Mouse (Mus musculus) lung, adult 18-20 months (tissue): Measurements from ENCODE around the gene Tbx10.
"Not testable (repeated sequence)": the region's sequence is repeated elsewhere in the genome, so short reads cannot be mapped to it uniquely, and the experiment has no call there.

Experiments used
- DNase-seq, 2 experiments: peaks; one replicate each; pipeline ENCODE4 v3.0.0; 2022; ENCODE audit warnings: mixed read lengths in 2 of 2

Gene Tbx10

DNA sequence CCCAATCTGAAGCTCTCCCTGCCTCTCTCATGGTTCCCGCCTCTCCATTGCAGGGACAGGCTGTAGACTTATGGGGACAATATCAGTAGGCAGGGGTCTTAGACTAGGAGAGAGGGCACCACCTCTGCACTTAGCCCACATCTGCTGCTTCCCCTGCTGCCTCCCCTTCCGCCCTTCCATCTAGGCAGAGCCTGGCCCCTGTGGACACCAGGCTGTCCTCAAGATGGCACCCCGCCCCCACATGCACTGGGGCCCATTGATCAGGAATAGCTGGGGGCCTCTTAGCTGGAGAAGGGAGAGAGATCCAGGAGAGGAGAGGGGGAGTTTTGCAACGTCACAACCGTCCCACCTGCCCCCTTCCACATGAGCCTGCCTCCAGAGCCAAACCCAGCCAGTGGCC lies at the start of gene Tbx10:
TSS of gene Tbx10 (plus strand) at position 337 of the 400 bp plus-strand sequence.
- no peak for DNase-seq

DNA sequence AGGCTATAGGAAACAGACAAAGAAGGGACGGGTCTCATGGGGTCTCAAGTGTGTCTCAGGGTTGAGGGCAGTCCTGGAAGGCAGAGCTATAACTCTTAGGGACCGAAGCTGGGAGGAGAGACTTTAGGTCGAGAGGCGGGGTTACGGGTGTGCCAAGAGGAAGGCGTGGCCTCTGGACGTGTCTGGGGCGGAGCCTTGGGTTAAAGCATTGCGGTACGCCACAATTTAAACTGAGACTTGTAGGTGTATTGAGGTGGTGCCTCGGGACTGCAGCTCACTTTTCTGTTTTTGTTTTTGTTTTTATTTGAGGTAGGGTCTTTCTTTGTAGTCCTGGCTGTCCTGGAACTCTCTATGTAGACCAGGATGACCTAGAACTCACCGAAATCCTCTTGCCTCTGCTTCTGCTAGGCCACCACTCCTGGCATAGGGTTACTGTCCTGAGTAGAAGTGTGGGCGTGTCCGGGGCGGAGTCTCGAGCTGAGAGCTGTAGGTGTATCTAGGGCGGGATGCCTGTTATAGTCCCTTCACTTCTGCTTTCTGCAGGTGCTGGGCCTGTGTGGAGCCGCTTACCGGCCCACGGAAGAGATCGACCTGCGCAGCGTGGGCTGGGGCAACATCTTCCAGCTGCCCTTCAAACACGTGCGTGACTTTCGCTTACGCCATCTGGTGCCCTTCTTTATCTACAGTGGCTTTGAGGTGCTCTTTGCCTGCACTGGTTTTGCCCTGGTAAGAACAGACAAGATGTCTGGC lies 49.4 kb upstream of the Tbx10 start:
- DNase-seq = peak; percentile 84 to 87

DNA sequence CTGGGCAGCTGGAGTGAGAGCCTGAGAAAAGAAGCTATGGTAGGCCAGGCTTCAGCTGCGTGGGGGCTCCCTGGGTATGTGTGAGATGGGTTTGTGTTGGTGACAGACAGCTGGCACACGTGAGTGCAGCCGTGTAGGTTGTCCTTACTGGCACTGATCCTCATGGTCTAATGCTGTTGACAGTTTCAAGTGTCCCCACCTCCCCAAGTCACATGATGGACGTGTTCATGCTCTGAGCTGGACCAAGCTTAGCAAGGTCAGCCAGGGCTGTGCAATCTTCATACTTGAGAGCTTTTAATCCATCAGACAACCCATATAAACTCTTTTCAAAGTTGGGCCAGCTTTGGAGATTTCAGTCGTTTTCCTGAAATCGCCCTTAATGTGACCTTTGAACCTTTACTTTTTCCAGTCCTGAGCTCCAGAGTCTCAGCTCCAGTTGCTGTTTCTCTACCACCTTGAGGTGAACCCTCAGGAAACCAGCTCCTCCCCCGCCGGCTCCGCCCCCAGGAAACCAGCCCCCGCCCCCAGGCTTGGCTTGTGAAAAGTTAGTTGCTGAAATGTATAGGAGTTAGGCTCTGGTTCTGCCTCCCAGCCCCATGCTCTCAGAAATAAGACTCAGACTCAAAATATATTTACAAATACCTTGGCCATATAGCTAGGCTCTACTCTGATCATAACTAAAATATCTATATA lies 46.5 kb upstream of the Tbx10 start:
- DNase-seq = no peak

DNA sequence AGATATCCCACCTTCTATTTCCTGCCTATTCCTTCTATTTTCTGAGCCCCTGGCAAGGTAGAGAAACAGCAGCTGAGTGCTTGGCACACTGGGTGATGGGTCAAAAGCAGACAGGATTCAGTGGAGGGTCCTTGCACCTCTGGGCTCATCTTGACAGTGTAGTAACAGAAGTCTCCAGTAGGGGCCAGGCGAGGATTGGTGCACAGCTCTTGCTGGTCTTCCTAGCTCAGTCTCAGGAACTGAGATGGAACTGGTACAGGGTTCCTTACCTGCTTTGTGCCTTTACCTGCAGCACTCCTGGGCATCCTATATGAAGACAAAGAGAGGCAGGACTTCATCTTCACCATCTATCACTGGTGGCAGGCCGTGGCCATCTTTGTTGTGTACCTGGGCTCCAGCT lies 45.8 kb upstream of the Tbx10 start:
- DNase-seq = peak in 1 of 2 experiments; percentile 76

DNA sequence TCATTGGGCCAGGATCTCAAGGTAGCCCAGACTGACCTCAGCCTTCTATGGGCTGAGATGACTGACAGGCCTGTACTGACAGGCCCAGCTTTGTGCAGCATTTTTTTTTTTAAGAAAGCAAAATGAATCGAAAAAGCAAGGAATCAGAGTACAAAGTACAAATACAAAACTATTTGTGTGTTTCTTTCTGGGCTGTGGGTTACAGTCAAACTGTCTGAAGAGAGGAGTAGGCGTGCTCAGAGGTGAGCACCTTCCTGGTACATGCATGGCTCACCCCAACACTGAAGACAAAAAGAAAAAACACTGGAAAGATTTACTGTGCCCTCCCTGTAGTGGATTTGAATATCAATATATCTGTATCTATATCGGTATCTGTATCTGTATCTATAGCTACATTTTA lies 44.7 kb upstream of the Tbx10 start:
- no peak for DNase-seq

DNA sequence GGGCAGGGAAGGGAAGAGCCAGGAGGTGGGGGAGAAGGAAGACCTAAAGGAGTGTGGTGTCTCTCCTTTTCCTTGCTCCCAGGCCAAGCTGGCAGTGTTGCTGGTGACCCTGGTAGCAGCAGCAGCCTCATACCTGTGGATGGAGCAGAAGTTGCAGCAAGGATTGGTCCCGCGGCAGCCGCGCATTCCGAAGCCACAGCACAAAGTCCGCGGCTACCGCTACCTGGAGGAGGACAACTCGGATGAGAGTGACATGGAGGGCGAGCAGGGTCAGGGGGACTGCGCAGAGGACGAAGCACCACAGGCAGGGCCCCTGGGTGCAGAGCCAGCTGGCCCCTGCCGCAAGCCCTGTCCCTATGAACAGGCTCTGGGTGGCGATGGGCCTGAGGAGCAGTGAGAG lies 44.0 kb upstream of the Tbx10 start:
- DNase-seq = no peak

DNA sequence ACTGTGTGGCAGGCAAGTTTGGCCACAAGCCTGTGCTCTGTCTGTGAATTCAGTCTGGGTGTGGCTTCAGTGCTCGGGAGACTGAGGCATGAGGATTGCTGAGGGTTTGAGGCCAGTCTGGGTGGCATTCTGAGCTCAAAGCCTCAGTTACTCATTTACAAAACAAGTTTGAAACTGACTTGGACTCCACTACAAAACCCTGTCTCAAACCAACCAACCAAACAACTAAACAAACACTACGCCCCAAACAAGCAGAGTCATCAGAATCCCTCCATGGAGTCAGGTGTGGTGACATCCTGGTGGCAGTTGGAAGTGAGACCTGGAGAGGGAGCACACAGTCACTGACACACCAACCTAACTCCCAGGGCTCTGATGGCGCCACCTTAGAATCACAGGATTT lies 42.2 kb upstream of the Tbx10 start:
- no peak for DNase-seq

DNA sequence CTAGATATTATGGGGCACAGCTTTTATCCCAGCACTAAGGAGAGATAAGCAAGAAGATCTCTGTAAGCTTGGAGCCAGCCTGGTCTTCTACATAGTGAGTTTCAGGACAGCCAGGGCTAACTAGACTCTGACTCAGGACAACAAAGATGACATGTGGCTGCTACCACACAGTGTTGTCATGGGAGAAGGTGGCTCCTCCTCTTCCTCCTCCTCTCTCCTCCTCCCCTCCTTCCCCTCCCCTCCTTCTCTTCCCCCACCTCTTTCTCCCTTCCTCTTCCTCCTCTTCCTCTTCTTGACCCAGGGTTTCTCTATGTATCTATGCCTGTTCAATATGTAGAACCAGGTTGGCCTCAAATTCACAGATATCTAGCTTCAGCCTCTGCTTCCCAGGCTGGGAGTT lies 41.1 kb upstream of the Tbx10 start:
- DNase-seq = no peak

DNA sequence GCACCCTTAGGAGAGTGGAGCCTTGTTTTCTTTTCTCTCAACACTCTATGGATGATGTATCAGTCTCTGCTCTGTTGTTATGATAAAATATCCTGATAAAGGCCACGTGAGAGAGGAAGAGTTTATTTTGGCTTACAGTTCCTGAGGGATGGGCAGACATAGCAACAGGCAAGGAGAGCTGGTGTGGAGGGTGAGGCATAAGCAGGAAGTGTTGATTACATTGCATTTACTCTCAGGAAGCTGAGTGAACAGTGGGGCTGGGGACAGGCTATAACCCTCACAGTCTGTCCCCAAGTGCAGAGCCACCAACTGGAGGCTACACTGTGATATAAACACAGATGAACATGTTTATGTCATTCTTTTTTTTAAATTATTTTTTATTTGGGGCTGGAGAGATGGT lies 40.5 kb upstream of the Tbx10 start:
- DNase-seq = peak in 1 of 2 experiments; percentile 27

DNA sequence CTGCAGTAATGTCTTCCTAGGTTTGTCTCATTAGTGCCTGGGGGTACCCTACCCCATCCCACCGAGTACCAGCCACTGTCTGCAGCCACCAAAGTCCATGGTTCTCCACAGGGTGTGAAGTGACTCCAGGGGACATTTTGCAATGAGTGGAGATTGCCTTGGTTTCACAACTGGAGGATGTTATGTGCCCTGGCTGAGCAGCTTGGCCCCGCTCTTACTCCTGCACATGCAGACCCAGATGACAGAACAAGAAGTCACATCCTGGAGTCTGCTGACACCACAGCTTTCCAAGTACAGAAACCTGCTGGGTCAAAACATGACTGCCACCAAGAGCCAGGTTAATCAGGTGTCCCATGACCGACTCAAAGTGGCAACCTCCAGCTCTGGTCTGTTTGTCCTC lies 37.5 kb upstream of the Tbx10 start:
- DNase-seq = no peak

DNA sequence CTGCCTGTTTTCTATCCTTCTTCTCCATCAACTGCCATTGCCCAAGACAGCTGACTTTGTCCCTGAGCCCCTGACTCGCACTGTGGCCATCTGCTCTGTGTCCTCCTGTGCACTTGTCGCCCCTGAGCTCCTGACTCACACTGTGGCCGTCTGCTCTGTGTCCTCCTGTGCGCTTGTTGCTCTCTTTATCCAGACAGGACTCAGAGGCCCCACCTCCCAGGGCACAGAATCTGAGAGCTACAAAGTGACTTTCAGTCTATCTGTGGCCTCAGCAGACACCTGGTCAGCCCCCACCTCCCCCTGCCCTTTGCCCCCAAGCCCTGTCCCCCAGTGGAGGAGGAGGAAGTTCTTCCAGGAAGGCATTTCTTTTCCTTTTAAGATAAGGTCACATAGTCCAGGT lies 36.7 kb upstream of the Tbx10 start:
- no peak for DNase-seq

DNA sequence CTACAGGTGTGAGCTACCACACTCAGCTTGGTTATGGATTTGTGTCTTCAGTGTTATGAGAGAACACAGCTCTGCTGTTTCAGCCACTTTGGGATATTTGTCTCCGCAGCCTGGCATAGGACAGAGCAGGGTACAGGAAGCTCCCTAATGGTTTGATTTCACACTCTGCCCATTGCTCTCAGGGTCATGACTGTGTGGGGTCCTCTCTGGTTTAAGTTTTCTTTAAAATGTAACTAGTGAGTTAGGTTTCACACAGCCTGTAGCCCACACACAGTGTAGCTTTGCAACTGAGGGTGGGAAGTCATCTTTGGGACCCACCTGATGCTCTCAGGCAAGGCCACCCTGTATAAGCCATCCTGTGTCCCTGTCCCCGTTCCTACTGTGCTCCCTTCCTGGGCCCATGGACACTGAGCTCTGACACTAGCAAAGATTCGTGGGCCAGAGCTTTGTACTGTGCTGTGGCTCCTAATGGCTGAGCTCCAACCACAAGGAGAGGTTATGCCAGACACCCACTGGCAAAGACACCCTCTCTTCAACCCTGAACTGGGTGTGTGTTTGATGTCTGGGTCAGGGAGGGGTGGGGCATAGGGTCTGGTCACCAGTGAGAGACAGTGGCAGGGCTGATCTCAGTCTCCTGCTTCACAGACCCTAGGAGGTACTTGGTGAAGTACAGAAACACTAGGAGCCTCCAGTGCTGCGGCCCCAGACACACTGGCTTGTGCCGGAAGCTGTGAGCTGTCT lies 35.1 kb upstream of the Tbx10 start:
- not testable (repeated sequence) for DNase-seq

DNA sequence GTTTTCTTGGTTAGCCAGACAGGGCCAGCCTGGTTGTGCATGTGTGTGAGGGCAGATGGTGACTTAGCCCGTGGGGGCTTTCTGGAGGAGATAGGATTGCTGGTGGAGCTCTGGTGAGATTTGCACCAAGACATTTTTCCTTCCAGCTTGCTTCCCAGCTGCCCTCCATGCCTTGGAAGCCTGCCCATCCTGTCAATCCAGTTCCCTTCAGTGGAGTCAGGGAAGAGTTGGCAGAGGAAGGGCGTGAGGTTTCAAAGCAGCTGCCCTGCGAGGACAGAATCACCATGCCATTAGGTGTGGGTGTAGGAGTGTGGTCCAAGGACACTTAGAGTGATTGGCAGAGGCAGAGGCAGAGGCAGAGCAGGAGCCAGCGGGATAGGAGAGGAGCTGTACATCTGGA lies 34.1 kb upstream of the Tbx10 start, which contains the start of gene Aldh3b3:
TSS of gene Aldh3b3 (plus strand) at position 176 of the 400 bp plus-strand sequence.
- DNase-seq = no peak

DNA sequence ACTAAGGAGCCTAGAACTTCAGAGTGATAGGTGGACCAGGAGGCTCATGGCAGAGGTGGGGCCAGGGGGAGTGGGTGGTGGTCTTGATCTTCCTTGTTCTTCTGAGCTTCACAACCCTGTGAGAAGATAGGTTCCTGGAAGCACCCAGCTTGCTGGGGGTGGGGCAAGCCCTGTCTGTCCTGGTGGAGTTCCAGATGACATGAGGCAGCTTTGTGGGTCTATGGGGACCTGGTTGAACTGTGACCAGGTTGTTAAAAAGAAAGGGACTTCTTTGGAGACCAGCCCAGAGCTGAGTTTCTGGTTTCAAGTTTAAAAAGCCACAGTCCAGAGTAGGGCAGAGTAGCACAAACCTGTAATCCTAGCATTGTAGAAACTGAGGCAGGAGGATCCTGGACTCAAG lies 33.5 kb upstream of the Tbx10 start:
- DNase-seq = no peak

DNA sequence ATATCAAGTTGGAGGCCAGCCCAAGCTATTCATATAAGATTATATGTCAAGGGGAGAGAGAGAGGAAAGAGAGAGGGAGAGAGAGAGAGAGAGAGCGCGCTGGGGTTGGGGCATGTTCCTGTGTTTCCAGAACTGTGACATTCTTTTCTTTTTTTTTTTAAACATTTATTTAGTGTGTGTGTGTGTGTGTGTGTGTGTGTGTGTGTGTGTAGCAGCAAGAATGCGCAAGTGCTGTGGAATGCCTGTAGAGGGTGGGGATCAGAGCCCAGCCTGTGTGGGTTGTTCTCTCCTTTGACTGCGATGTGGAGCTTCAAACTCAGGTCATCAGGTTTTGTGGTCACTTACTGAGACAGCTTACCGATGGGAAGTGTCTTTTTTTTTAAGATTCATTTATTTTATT lies 32.3 kb upstream of the Tbx10 start:
- DNase-seq = peak in 1 of 2 experiments; percentile 35

DNA sequence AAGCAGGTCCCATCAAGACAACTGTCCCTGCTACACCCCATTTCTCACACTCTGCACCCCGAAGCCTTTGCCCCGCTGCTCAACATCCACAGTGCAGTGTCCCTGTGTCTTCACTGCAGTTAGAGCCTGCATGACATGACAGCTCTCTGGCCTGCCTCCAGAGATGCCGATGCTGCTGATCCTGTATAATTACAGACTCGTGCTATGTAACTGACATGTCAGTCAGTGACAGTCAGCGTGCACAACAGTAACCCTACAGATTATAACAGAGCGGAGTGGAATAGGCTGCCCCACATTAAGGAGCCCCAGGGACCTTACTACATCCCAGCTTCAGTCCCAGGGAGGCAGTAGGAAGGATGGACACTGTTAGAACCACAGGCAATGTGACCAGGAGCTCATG lies 30.7 kb upstream of the Tbx10 start:
- not testable (repeated sequence) for DNase-seq

DNA sequence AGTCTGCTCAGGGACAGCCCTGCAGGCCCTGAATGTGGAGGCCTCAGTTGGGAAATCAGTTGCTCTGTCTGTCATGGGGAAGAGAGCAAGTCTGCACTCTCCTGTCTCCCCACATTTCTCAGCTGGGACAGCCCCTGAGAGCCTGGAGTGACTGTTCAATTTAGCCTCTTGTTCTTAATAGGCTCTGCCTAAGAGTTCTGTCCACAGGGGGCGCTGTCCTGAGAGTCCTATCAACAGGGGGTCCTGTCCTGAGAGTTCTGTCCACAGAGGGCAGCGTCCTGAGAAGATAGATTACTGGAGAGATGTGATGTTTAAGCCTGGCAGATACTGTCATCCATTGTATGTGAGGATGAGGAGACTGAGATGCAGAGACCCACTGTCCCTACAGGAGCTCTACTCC lies 30.1 kb upstream of the Tbx10 start:
- peak in 1 of 2 experiments; percentile 41 for DNase-seq

DNA sequence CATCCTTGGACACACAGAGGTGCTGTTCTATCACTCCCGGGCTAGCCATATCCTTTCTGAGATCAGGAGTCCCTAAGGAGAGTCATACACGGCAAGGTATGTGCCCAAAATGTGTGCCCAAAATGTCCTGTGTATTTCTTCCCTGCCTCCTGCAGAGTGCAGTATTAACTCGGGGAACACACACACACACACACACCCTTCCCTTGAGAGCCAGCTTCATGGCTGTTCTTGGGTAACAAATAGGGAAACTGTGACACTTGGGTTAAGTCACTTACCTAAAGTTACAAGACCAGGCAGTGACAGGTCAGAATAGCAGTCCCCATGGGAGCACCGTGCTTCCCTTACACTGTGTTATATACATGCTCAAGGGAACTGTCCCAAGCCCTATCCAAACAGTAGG lies 28.5 kb upstream of the Tbx10 start:
- no peak for DNase-seq

DNA sequence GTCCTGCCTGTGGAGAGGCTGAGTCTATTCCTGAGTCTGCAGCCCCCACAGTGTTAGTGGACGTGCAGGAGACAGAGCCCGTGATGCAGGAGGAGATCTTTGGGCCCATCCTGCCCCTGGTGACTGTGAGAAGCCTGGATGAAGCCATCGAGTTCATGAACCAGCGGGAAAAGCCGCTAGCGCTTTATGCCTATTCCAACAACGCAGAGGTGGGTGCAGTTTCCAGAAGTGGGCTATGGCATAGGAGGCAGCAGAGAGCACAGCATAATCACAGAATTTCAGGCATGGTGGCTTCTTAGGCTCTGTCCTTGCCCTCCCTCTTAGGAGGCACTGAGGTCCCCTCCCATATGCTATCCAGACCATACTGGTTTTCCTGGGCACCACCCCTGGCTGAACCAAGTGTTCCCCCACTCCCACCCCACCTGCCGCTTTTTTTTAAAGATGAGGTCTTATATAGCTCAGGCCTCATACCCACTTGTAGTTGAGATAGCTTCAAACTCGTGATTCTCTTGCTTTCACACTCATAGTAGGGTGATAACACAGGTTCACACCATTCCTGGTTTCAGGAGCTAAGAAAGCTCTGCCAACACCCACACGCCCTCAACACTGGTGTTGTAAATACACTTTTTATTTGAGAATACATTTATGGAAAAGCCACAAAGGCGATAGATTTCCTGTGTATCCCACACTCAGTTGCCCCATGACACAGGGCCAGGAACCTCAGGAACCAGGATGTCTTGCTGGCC lies 26.0 kb upstream of the Tbx10 start:
- DNase-seq = no peak

DNA sequence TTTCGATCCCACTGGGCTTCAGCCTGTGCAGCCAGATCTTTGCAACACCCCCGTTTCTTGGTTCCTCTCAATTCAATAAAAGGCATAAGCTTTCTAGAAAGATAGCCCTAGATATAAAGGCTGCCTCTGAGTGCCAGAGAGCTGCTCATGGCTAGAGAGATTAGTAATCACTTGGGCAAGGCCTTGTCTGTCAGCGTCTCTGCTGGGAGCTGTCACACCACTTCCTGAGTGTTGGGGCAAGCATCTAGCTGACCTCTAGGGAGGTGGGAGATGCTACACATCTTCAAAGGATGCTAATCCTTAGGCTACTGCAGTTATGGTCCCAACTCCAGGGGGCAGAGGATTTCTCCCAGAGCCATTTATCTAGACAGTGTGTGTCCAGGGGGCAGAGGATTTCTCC lies 25.3 kb upstream of the Tbx10 start:
- no peak for DNase-seq

DNA sequence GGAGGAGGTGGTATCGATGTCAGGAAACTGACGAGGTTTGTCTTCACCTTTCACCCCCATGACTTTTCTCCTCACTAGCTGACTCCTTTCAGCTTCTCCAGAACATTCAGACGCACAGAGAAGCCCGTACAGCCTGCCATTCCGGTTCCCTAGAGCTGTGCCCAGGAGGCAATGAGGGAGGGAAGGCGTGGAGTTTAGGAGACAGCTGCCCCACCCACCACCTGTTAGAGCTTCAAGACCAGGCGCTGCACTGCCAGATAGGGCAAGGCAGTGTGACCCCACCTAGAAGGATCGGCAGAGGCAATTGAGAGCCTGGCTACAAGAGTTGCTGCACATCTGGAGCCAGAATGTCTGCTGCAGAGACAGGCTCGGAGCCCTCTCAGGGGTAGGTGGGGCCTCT lies 20.3 kb upstream of the Tbx10 start, which contains the start of gene Aldh3b2:
TSS of gene Aldh3b2 (plus strand) at position 100 of the 400 bp plus-strand sequence.
- peak; percentile 62 to 71 for DNase-seq

DNA sequence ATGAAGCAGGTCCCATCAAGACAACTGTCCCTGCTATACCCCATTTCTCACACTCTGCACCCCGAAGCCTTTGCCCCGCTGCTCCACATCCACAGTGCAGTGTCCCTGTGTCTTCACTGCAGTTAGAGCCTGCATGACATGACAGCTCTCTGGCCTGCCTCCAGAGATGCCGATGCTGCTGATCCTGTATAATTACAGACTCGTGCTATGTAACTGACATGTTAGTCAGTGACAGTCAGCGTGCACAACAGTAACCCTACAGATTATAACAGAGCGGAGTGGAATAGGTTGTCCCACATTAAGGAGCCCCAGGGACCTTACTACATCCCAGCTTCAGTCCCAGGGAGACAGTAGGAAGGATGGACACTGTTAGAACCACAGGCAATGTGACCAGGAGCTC lies 17.9 kb upstream of the Tbx10 start:
- DNase-seq = not testable (repeated sequence)

DNA sequence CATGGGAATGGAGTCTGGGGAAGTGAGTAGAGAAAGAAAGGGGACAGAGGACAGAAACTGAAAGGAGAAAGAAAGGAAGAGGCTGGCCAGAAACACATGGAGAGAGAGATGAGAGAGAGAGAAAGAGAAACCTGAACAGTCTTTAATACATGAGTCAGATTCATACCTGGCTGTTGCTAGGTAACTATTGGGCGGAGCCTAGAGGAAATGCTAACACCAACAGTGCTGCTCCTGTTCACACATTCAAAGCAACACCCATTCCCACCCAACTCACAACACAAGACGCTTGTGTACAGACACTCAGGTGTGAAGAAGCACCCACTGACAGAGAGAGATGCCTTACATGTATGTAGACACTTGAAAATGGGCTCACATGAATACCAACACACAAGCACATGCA lies 16.7 kb upstream of the Tbx10 start:
- peak in 1 of 2 experiments; percentile 46 for DNase-seq
